Mouse (Mus musculus) ES-E14 (cell line): ENCODE measurements around the gene Zfr2.
A peak's percentile ranks its signal among the peaks of the same experiment; 100 is the strongest.

ENCODE experiments used
- CHD2 ChIP-seq: IDR thresholded peaks from 2 replicates; pipeline ENCODE4 v1.6.1; 2014; ENCODE audit warnings: mild to moderate bottlenecking, low read depth, low read length, inconsistent platforms
- HCFC1 ChIP-seq: IDR thresholded peaks from 2 replicates; pipeline ENCODE4 v1.6.1; 2012; ENCODE audit warnings: low read length, inconsistent platforms, borderline replicate concordance; ENCODE audit not compliant: insufficient read depth
- MAFK ChIP-seq: IDR thresholded peaks from 2 replicates; pipeline ENCODE4 v1.6.1; 2014; ENCODE audit warnings: mild to moderate bottlenecking, low read depth, low read length, inconsistent platforms; ENCODE audit not compliant: insufficient read depth
- ZC3H11A ChIP-seq: IDR thresholded peaks from 2 replicates; pipeline ENCODE4 v1.6.1; 2012; ENCODE audit warnings: low read depth, mild to moderate bottlenecking, inconsistent platforms, low read length, borderline replicate concordance

- TF ChIP-seq MAFK = no peak
- TF ChIP-seq CHD2 = no peak
- TF ChIP-seq HCFC1 = peak; percentile 70; the same call in 1 of the 2 replicates
- TF ChIP-seq ZC3H11A = no peak
These were observed 52.9 kb downstream of the Zfr2 start for GRCm38 (mm10) chr10:81285694-81286450.
